Mouse (Mus musculus): Measurements from ENCODE around the gene 3110082J24Rik. TPM values are rescaled to one million over a fixed set of nuclear protein-coding genes. Genes with fewer than 3 reads are reported as not detected.

3110082J24Rik gene
- polyA plus RNA-seq, 1 experiment: 2.9 TPM

- no peak for DNase-seq (ENCODE audit: low read depth)
- no peak for TF ChIP-seq CTCF (IDR thresholded peaks at IDR 0.05; ENCODE audit: borderline replicate concordance, extremely low read depth, insufficient read depth, insufficient read length)
- no peak for TF ChIP-seq POLR2A (IDR thresholded peaks at IDR 0.05; ENCODE audit: borderline replicate concordance, extremely low read depth, insufficient read depth, insufficient read length, poor library complexity, severe bottlenecking)
These were observed 8.9 kb upstream of the 3110082J24Rik start for GRCm38 (mm10) chr5:30114761-30115140.

- TF ChIP-seq CTCF (IDR thresholded peaks at IDR 0.05; ENCODE audit: borderline replicate concordance, extremely low read depth, insufficient read depth, insufficient read length) (peak; percentile 74), POLR2A (IDR thresholded peaks at IDR 0.05; ENCODE audit: borderline replicate concordance, extremely low read depth, insufficient read depth, insufficient read length, poor library complexity, severe bottlenecking) (no peak)
- peak; percentile 92 for DNase-seq (ENCODE audit: low read depth)
These were observed 8.2 kb upstream of the 3110082J24Rik start for GRCm38 (mm10) chr5:30113881-30114760.

- no peak for DNase-seq (ENCODE audit: low read depth)
- TF ChIP-seq CTCF (IDR thresholded peaks at IDR 0.05; ENCODE audit: borderline replicate concordance, extremely low read depth, insufficient read depth, insufficient read length): 0 out of 2 replicates have a peak, but pooled peaks have one; percentile 8
- no peak for TF ChIP-seq POLR2A (IDR thresholded peaks at IDR 0.05; ENCODE audit: borderline replicate concordance, extremely low read depth, insufficient read depth, insufficient read length, poor library complexity, severe bottlenecking)
These were observed 6.7 kb upstream of the 3110082J24Rik start for GRCm38 (mm10) chr5:30112533-30113068.

DNA sequence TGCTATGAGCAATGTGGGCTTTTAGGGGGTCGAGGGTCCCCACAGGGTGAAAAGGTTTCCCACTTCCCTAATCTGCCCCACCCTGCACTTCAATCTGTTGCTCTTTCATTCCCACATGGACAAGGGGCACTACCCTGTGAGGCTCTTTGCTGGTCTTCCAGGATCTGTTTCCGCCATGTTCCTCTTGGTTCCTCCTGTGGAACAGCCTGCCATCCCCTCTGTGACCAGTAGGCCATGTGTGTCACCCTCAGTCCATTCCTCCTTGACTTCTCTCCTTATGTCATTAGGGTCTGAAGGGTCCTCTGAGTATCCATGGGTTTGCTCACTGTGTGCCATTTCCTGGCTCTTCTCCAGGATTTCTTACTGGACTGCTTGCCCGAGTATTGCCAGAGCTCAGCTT is 5.9 kb upstream of the 3110082J24Rik start:
- TF ChIP-seq CTCF (IDR thresholded peaks at IDR 0.05; ENCODE audit: borderline replicate concordance, extremely low read depth, insufficient read depth, insufficient read length) (peak; percentile 21; the same call in 1 of the 2 replicates), POLR2A (IDR thresholded peaks at IDR 0.05; ENCODE audit: borderline replicate concordance, extremely low read depth, insufficient read depth, insufficient read length, poor library complexity, severe bottlenecking) (no peak)
- DNase-seq (ENCODE audit: low read depth): no peak

GRCm38 (mm10) chr5:30111126-30111525 is 5.2 kb upstream of the 3110082J24Rik start:
- DNase-seq (ENCODE audit: low read depth): peak; percentile 78
- peak; percentile 52; the same call in 1 of the 2 replicates for TF ChIP-seq CTCF (IDR thresholded peaks at IDR 0.05; ENCODE audit: borderline replicate concordance, extremely low read depth, insufficient read depth, insufficient read length)
- no peak for TF ChIP-seq POLR2A (IDR thresholded peaks at IDR 0.05; ENCODE audit: borderline replicate concordance, extremely low read depth, insufficient read depth, insufficient read length, poor library complexity, severe bottlenecking)

DNA sequence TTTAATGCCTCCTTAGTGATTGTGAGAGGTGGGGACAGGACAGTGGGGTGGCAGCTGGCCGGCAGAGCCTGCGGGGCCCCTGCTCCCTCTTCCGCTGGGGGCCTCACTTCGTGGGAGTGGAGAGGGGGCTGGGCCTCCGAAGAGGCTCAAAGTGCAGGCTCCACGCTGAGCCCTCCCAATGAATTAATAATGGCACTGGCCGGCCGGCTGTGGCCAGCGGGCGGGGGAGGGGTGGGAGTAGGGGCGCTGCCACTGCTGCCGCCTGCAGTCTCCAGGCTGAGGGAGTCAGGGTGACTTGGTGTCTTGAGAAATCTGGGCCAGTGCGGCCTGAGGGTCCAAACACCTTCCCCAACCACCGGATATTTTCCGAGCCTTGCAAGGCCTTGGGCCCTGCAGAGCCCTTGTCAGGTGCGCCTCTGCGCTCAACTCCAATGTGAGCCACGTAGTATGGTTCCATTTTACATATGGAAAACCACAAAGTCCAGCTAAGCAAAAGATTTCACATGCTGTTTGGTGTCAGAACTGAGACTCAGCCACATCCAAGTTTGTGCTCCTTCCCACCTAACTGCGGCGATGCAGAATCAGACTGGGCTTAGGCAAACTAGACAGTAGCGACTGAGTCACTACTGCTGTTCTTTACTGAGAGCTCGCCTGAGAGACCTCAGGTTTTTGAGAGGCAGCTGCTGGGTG is 4.6 kb upstream of the 3110082J24Rik start:
- DNase-seq (ENCODE audit: low read depth): peak; percentile 61
- TF ChIP-seq CTCF (IDR thresholded peaks at IDR 0.05; ENCODE audit: borderline replicate concordance, extremely low read depth, insufficient read depth, insufficient read length): no peak
- TF ChIP-seq POLR2A (IDR thresholded peaks at IDR 0.05; ENCODE audit: borderline replicate concordance, extremely low read depth, insufficient read depth, insufficient read length, poor library complexity, severe bottlenecking): no peak

DNA sequence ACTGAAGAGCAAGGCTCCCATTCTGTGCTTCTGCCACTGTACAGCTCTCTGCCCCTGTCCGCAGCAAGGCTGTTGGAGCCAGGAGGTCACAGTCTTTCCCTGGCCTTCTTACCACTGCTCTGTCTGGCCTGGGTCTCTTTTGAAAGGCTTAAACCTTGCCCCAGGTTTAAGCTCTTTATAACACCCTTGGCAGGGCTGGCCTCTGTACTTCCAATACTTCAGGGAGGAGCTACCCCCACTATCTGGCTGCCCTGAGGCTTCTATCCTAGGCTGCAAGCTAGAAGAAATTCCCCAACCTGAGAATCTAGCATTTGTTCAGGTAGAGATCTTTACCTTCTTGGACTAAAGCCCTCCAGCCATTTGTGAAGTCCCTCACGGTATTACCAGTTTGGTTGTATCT is 4.0 kb upstream of the 3110082J24Rik start:
- no peak for TF ChIP-seq POLR2A (IDR thresholded peaks at IDR 0.05; ENCODE audit: borderline replicate concordance, extremely low read depth, insufficient read depth, insufficient read length, poor library complexity, severe bottlenecking)
- TF ChIP-seq CTCF (IDR thresholded peaks at IDR 0.05; ENCODE audit: borderline replicate concordance, extremely low read depth, insufficient read depth, insufficient read length): no peak
- DNase-seq (ENCODE audit: low read depth): no peak

DNA sequence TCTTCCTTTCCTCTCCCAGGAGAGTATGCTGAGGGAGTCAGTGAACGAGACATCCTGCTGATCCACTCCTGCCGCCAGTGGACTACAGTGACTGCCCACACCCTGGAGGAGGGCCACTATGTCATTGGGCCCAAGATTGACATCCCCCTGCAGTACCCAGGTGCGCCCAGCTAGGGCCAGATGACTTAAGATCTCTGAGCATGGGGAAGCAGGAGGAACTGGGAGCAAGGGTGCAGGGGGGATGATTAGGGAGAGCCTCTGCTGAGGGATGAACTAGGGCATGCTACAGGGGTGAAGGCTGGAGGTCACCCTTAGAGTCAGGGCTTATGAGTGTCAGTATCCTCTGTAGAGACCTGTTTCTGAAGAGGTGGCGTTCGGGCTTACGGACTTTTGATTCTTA is 2.3 kb upstream of the 3110082J24Rik start:
- DNase-seq (ENCODE audit: low read depth): no peak
- TF ChIP-seq CTCF (IDR thresholded peaks at IDR 0.05; ENCODE audit: borderline replicate concordance, extremely low read depth, insufficient read depth, insufficient read length) (no peak), POLR2A (IDR thresholded peaks at IDR 0.05; ENCODE audit: borderline replicate concordance, extremely low read depth, insufficient read depth, insufficient read length, poor library complexity, severe bottlenecking) (no peak)

GRCm38 (mm10) chr5:30107611-30108041 is 1.7 kb upstream of the 3110082J24Rik start:
- peak; percentile 66 for DNase-seq (ENCODE audit: low read depth)
- TF ChIP-seq POLR2A (IDR thresholded peaks at IDR 0.05; ENCODE audit: borderline replicate concordance, extremely low read depth, insufficient read depth, insufficient read length, poor library complexity, severe bottlenecking) (no peak), CTCF (IDR thresholded peaks at IDR 0.05; ENCODE audit: borderline replicate concordance, extremely low read depth, insufficient read depth, insufficient read length) (no peak)

GRCm38 (mm10) chr5:30107186-30107585 is 1.3 kb upstream of the 3110082J24Rik start:
- TF ChIP-seq POLR2A (IDR thresholded peaks at IDR 0.05; ENCODE audit: borderline replicate concordance, extremely low read depth, insufficient read depth, insufficient read length, poor library complexity, severe bottlenecking): no peak
- TF ChIP-seq CTCF (IDR thresholded peaks at IDR 0.05; ENCODE audit: borderline replicate concordance, extremely low read depth, insufficient read depth, insufficient read length): no peak
- peak; percentile 92 for DNase-seq (ENCODE audit: low read depth)

DNA sequence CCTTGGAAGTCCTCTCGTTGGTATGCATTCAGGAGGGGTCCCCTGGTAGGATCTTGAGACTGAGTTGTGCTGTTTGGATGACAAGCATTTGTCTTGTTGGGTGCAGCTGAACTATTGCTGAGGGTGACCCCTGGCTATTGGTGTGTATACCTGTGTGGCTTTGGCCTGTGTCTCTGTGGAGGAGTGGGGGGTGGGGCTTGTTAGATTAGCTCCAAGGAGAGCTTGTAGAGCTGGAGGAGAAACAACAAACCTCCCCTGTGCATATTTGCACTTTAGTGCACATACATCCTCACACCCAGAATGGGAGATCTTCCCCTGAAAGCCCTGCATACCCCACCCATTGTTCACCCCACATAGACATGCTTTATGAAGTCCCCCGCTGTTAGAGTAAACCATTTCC is 870 bp upstream of the 3110082J24Rik start:
- no peak for DNase-seq (ENCODE audit: low read depth)
- TF ChIP-seq CTCF (IDR thresholded peaks at IDR 0.05; ENCODE audit: borderline replicate concordance, extremely low read depth, insufficient read depth, insufficient read length) (no peak), POLR2A (IDR thresholded peaks at IDR 0.05; ENCODE audit: borderline replicate concordance, extremely low read depth, insufficient read depth, insufficient read length, poor library complexity, severe bottlenecking) (no peak)

Data from brain, embryonic 14.5 days (tissue).